Mouse (Mus musculus) heart, embryonic 12.5 days (tissue): ENCODE data around the gene Serpinb6e. TPM values are rescaled to one million over a fixed set of nuclear protein-coding genes. Genes with fewer than 3 reads are reported as not detected.

Source experiments
- ATAC-seq: fragments of 200-750 bp; cut with Nextera tagmentation; 2 replicates; pipeline ENCODE4 v1.8.0; 2017; ENCODE audit warnings: moderate TSS enrichment, moderate library complexity; ENCODE audit not compliant: insufficient number of reproducible peaks, low FRiP score
- H3K27ac ChIP-seq: fragments of 300-500 bp; sonication (generic); 2 replicates; pipeline ENCODE4 v1.5.1; 2016; ENCODE audit warnings: mild to moderate bottlenecking, moderate library complexity; ENCODE audit not compliant: poor library complexity, severe bottlenecking
- H3K27me3 ChIP-seq: fragments of 300-500 bp; sonication (generic); replicated peaks from 2 replicates; pipeline ENCODE4 v1.6.1; 2016; ENCODE audit warnings: mild to moderate bottlenecking, moderate library complexity
- H3K36me3 ChIP-seq: fragments of 300-500 bp; sonication (generic); 2 replicates; pipeline ENCODE4 v1.6.1; 2016; ENCODE audit warnings: mild to moderate bottlenecking, moderate library complexity
- H3K4me1 ChIP-seq: fragments of 300-500 bp; sonication (generic); replicated peaks from 2 replicates; pipeline ENCODE4 v1.6.1; 2016; ENCODE audit warnings: mild to moderate bottlenecking
- H3K4me2 ChIP-seq: fragments of 300-500 bp; sonication (generic); 2 replicates; pipeline ENCODE4 v1.6.1; 2016; ENCODE audit warnings: mild to moderate bottlenecking, moderate library complexity
- H3K4me3 ChIP-seq: fragments of 300-500 bp; sonication (generic); 2 replicates; pipeline ENCODE4 v1.5.1; 2016; ENCODE audit warnings: mild to moderate bottlenecking
- H3K9ac ChIP-seq: fragments of 300-500 bp; sonication (generic); 2 replicates; pipeline ENCODE4 v1.6.1; 2016; ENCODE audit warnings: mild to moderate bottlenecking, moderate library complexity
- H3K9me3 ChIP-seq: fragments of 300-500 bp; sonication (generic); replicated peaks from 2 replicates; pipeline ENCODE4 v1.6.1; 2016; ENCODE audit warnings: mild to moderate bottlenecking, moderate library complexity
- WGBS: fragments of 180-500 bp; shearing (Covaris S2); methylation state at CpG from one replicate; pipeline ENCODE4 v1.1.7; 2016; 5-methylcytosine and 5-hydroxymethylcytosine counted together
- polyA plus RNA-seq: library from polyadenylated mRNA; unstranded; fragments of >200 nt; fragmentation: Nextera tagmentation; extraction: Ambion mirVana; gene quantifications from 2 replicates; pipeline ENCODE4 v1.2.1, GENCODE M21; 2016

Gene Serpinb6e
- polyA plus RNA-seq, result not detected in 2 replicates

DNA sequence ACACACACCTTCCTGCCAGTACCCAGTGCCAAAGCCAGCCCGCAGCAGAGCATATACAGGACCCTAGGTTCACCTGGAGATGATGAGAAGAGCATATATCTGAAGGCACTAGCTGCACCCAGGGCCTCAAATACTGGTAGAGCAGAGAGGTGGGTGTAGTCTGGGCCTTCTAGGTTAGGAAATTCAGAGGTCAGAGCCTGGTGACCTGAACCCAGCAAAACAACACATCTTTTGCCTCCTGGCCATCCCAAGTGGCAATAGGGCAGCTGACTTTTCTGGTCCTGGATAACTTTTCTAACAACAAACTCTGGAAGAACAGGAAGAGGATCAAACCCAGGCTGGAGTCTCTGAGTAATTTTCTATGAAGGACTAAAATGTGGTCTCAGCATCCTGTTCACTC is at the start of gene Serpinb6e:
Gene Serpinb6e, minus strand, starts transcription at position 101 of the 400 bp plus-strand sequence.
- no peaks in the 10 kb centered on the region for H3K27me3 ChIP-seq
- no peaks in the 10 kb centered on the region for H3K36me3 ChIP-seq
- H3K4me1 ChIP-seq, result no peaks in the 10 kb centered on the region
- H3K9me3 ChIP-seq, result no peaks in the 10 kb centered on the region
- H3K4me3 ChIP-seq, result no peak within 1 kb of the TSS
- no peak for ATAC-seq
- H3K9ac ChIP-seq, result no peak within 1 kb of the TSS
- 58% methylated on average over 1 of the region's 1 CpGs for WGBS
- H3K27ac ChIP-seq, result no peak within 1 kb of the TSS
- no peak within 1 kb of the TSS for H3K4me2 ChIP-seq

GRCm38 (mm10) chr13:33830751-33831150 is 12.5 kb downstream of the Serpinb6e start:
- Histone ChIP-seq H3K27me3 (no peaks in the 10 kb centered on the region), H3K4me3 (no peak overlapping the region), H3K4me2 (no peak overlapping the region), H3K27ac (no peak overlapping the region), H3K36me3 (no peaks in the 10 kb centered on the region), H3K9ac (no peak overlapping the region), H3K4me1 (no peaks in the 10 kb centered on the region), H3K9me3 (peaks cover 5% of the 10 kb centered on the region; the same call in 1 of the 2 replicates)
- 72% methylated on average over 2 of the region's 2 CpGs for WGBS
- no peak for ATAC-seq

DNA sequence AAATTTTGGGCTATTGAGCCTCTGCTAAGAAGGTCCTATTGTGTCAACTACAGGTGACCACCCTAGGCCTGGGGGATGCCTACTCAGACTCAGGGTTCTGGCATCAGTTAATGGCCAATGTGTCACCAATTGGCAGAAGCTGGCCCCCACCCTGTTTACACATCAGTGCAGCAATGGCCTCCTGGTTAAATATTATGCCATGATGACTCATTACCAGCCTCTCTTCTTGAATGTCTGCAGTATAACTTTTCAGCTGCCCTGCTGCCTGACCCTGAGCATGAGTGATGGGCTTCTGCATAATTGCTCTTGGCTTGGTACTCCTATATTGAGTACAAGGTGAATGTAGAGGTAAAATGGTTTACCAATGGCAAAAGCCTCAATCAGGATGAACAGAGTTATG is 19.8 kb downstream of the Serpinb6e start:
- Histone ChIP-seq H3K27ac (no peak overlapping the region), H3K9me3 (peaks cover 13% of the 10 kb centered on the region; the same call in 1 of the 2 replicates), H3K4me3 (no peak overlapping the region), H3K9ac (no peak overlapping the region), H3K4me2 (no peak overlapping the region), H3K36me3 (no peaks in the 10 kb centered on the region), H3K4me1 (no peaks in the 10 kb centered on the region), H3K27me3 (no peaks in the 10 kb centered on the region)
- ATAC-seq, result no peak

GRCm38 (mm10) chr13:33821490-33822143 is 21.6 kb downstream of the Serpinb6e start:
- H3K27me3 ChIP-seq, result no peaks in the 10 kb centered on the region
- H3K4me3 ChIP-seq, result no peak overlapping the region
- H3K4me2 ChIP-seq, result no peak overlapping the region
- WGBS, result 66% methylated on average over 5 of the region's 5 CpGs
- H3K27ac ChIP-seq, result no peak overlapping the region
- no peak for ATAC-seq
- no peaks in the 10 kb centered on the region for H3K36me3 ChIP-seq
- no peak overlapping the region for H3K9ac ChIP-seq
- H3K9me3 ChIP-seq, result peaks cover 13% of the 10 kb centered on the region; the same call in 1 of the 2 replicates
- no peaks in the 10 kb centered on the region for H3K4me1 ChIP-seq

Other genes with a start within 250 kb of the Serpinb6e start
- not detected in 2 replicates for gene Serpinb6d, start 182.0 kb downstream of the Serpinb6e start, polyA plus RNA-seq
- not detected in 2 replicates for gene Serpinb6c, start 62.3 kb upstream of the Serpinb6e start, polyA plus RNA-seq
- 27.4 and 28.9 TPM in 2 replicates for gene Nqo2, start 121.3 kb upstream of the Serpinb6e start, polyA plus RNA-seq
- 11.0 and 12.1 TPM in 2 replicates for gene Ripk1, start 159.0 kb upstream of the Serpinb6e start, polyA plus RNA-seq
- gene Serpinb6a, start 159.4 kb upstream of the Serpinb6e start, polyA plus RNA-seq, result 46.5 and 47.8 TPM in 2 replicates
- gene Bphl, start 194.2 kb upstream of the Serpinb6e start, polyA plus RNA-seq, result 44.4 and 50.5 TPM in 2 replicates
- gene Tubb2a, start 234.6 kb upstream of the Serpinb6e start, polyA plus RNA-seq, result 111 and 117 TPM in 2 replicates